Mouse (Mus musculus): ENCODE data around the gene Fam131c.

Gene Fam131c

DNA sequence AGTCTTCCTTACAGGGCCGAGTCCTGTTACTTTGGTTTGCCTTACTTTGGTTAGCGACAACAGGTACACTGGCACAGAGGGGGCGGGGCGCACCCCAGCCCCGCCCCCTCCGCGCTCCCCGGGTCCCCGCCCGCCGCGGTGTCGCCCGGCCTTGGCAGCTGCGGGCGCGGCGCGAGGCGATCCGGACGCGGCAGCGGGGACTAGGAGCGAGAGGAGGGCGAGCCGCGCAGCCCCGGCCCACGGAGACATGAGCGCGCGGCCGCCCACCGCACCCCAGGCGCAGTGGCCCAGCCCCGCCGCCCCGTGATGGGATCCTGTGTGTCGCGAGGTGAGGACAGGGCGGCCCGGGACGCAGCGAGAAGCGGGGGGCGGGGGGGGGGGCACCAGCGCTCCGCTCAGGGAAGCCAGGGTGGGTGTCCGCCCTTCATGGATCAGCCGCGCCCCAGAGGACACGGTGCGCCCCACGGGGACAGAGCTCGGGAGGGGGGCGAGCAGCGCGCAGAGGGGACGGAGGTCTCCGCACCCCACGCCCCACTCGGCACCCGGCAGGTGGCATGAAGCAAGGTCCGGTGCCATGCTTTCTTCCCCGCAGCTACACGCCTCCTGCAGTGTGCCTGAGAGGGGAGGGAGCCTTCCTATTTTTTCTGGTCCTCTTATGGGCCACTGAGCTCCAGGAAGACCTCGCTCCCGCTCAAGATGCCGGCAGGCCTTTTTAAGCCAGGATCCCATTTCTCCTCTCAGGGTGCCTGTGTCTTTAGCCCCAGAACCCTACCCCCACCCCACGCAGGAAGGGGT, at the start of gene Fam131c:
TSS of gene Fam131c (plus strand) at position 224 of the 795 bp plus-strand sequence.
- no peak for DNase-seq (ENCODE audit: low read depth, low spot score)

DNA sequence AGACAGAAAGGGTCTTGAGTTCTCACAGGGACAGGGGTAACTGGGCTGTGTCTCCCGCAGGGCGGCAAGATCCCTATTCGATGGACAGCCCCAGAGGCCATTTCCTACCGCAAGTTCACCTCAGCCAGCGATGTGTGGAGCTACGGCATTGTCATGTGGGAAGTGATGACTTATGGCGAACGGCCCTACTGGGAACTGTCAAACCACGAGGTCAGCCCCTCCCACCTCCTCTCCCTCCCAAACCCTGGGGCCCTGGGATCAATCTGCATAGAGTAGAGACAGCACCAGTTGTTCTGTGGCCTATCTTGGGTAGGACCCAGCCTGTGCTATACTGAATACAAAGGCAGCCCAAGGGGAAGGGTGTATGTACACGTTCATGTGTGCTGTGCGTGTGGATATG, 45.5 kb upstream of the Fam131c start:
- DNase-seq (ENCODE audit: low read depth, low spot score): no peak

DNA sequence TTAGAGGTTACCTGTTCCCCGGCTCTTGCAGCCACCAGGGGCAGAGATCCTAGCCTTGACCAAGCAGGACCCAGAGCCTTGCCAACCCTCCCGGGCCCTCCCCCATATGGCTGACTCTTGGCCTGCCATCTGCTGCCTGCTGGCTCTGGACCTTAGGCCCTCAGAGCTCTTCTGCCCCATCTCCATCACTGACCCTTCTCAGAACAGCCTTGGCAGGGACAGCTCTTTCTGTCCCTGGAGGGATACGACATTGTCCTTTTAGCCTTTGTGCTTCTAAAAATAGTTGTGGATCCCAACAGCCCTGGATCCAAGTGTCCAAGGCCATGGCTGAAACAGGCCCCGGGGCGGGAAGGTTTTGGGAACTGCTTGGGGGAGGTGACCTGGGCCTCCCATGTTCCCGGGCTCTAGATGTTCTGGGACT, 43.2 kb upstream of the Fam131c start:
- peak; percentile 64 for DNase-seq (ENCODE audit: low read depth, low spot score)

DNA sequence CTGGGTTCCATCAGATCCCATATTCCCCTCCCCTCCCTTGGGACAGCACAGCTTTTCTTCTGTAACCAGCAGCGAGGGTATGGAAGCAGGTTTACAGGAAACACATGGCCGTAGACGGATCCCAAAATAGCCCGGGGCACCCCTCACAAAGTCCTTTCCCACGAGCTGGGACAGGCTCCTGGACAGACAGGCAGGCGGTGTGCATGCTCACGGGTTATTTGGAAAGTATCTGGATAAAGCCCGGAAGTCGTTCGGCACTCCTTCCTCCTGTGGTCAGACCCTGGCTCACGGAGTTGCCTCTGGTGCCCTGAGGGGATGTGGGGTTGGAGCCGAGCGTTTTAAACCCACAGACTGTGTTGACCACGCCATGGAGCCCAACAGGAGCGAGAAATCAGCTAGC, 42.4 kb upstream of the Fam131c start:
- DNase-seq (ENCODE audit: low read depth, low spot score): no peak

DNA sequence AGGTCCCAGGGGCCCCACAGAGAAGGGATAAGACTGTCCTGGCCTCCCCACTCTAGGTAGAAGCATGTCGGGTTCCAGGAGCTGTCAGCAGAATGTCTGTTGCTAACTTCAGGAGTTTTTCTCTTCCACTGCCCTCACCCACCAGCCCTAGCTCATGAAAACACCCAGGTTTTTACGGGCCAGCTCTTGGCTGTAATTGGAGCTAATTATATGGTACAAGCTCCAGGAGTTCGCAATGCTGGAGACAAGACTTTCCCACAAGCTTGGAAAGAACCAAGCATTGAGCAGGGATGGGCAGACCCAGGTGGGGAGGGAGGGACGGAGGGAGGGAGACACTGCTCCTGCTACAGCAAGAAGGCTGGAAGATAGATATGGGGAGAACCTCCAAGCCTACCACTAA, 40.9 kb upstream of the Fam131c start:
- DNase-seq (ENCODE audit: low read depth, low spot score): peak; percentile 12

DNA sequence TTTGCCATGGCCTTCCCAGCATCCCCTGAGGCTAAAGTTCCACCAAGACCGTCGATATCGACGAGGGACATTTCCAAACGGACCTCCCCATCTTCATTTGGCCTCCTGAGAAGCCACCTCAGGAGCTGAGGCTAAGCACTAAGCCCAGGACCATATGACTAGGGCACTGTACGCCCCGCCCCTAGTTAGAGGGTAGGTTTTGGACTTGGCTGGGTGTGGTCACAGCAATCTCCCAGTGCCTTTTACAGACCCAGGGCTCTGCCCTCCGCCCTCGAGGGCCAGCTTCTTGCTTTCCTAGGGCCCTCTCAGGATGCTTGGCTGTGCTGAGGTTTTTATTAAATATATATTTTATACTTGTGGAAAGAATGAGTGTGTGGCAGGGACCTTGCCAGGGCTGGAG, 39.3 kb upstream of the Fam131c start:
- no peak for DNase-seq (ENCODE audit: low read depth, low spot score)

DNA sequence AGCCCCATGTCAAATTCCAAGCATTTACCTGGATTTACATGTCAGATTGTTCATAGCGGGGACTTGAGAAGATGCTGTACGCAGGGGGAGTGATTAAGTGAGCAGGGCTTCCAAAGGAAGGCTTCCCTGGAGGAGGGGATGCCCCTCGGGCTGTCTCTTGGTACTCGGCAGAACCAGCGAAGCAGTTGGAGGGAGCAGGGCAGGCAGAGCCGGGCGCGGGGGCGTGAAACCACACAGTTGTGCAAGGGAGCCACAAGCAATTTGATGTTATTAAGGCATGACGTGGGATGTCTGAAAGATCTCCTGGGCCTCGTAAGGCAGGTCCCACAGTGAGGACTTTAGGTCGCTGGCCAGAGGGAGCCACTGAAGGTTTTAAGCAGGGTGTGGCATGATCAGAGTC, 38.1 kb upstream of the Fam131c start:
- DNase-seq (ENCODE audit: low read depth, low spot score): no peak

DNA sequence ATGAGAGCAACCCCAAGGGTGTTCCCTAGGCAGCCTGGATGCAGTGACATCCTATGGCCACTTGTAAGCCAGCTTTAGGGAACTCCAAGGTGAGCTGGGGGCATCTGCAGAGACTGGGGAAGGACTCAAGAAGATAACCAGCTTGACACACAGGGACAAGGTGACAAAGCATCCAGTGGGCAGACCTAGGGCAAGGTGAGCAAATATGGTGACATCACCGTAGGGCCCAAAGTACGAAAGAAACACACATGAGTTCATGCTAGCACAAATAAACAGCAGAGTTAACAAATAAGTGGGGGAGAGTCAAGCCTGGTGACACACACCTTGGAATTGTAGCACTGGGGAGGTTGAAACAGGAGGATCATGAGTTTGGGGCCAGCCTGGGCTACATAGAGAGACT, 36.6 kb upstream of the Fam131c start:
- DNase-seq (ENCODE audit: low read depth, low spot score): no peak

DNA sequence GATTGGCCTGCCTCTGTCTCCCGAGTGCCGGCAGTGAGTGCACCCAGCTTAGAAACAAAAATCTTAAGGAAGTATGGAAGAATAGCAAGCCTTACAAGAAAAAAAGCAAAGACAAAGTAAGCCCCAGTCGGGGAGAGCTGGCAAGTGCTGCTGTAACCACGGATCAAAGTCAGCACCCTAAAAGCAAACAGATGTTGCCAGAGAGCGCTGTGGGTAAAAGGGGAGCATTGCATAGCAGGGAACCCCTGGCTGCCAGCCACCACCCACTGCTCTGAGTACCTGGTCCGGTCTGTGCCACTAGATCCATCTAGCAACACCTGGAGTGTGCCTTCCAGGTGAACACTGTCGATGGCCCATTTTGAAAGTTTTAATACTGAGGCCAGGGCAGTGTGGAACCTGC, 35.8 kb upstream of the Fam131c start:
- no peak for DNase-seq (ENCODE audit: low read depth, low spot score)

DNA sequence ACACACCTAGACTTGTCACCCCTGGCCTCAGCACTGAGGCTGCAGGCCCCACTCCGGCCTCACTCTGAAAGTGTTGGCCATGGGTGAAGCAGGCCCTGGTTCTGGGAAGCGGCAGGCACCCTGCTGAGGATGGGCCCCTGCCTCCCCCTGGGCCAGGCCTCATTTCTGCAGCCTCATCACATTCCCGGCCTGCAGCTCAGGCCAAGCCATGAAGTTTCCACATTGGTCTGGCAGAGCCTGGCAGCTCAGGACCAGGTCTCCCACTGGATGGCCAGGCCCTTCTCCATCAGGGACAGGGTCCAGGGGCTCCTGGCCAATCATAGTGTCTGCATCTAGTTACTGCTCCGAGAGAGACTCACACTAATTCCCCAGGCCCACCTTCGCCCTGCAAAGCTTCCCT, 33.3 kb upstream of the Fam131c start:
- no peak for DNase-seq (ENCODE audit: low read depth, low spot score)

DNA sequence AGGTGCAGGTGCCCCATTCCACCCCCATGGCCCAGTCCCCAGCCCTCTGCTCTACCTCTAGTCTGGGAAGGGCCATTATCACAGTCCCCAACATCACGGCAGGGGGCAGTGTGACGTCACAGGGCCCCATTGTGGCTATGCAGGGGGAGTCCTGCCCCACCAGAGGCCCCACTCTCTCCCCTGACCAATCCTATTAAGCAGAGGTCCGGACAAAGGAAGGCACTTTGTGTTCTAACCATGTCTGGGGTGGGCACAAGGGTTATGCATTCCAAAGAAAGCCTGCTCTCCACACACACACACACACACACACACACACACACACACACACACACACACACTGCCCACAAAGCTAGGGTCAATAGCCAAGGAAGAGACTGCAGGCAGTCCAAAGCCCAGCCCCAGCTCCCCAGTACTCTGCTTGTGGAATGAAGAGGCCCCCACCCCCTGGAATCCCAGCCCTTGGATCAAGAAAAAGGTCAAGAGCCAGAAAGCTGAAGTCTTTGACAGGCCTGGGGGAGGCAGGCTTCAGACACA, 32.7 kb upstream of the Fam131c start:
- DNase-seq (ENCODE audit: low read depth, low spot score): no peak

DNA sequence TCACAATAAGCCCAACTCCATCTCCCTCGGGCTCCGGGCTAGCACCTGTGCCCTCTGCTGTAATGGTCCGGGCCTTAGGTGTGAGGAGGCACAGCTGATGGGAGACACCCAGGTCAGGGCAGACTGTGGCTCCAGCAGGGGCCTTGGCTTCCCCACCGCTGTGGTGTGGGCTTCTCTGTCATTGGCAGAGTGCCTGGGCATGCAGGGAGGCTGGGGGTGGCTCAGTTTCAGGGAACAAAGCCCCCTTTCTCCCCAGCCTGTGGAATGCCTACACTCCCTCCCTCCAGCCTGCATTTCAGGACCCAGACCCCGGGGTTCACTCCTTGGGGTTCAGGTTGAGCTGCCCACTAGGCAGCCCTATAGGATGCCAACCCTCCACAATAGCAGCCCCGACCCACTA, 31.8 kb upstream of the Fam131c start:
- DNase-seq (ENCODE audit: low read depth, low spot score): no peak

DNA sequence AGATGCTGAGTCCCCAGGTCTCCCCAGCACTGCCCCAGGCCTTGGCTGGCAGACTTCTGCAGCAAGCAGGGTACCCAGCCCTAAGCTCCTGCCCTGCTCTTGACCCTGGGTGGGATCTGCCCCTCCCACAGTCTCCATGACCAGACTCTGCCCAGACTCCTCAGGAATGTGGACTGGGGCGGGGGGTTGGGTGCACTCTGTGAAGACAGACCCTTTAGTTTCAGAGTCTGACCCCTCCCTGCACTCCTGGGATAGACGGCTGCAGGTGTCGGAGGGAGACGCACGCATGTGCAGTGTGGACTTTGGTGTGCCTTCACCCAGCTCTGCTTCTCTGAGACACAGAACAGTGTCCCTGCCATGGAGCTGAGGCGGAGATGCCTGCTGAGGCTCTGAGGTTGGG, 30.0 kb upstream of the Fam131c start:
- DNase-seq (ENCODE audit: low read depth, low spot score): no peak

DNA sequence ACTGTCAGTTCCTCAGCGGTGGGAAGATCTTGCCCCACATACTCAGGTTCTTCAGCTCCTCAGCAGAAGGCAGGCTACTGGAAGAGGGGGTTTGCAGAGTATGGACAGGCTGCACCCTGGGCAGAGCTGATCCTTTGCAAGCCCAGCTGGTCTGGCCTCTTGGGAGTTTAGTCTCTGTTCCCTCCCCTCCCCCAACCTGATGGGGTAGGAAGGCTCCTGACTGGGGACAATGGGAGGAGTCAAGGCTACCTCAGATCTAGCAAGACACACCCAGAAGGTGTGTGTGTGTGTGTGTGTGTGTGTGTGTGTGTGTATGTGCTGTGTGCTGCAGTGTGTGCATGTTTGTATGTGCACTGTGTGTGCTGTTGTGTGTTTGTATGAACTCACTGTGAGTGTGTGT, 29.2 kb upstream of the Fam131c start:
- no peak for DNase-seq (ENCODE audit: low read depth, low spot score)

DNA sequence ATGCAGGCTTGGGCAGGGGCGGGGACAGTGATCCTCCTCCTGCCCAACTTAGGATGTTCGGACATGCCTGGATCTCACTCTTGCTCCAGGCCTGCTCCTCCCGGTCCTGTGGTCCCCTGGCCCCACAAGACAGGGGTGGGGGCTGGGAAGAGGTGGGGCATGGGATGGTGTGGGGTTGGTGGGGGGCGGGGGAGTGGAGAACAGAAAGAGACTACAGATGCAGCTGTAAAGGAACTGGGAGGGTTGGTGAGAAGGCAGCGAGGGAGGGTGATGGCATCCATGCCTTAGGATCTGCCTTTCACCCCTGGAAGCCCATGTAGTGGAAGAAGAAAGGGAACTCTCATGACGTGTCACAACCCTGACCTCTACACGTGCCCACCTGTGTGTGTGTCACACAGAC, 26.5 kb upstream of the Fam131c start:
- no peak for DNase-seq (ENCODE audit: low read depth, low spot score)

DNA sequence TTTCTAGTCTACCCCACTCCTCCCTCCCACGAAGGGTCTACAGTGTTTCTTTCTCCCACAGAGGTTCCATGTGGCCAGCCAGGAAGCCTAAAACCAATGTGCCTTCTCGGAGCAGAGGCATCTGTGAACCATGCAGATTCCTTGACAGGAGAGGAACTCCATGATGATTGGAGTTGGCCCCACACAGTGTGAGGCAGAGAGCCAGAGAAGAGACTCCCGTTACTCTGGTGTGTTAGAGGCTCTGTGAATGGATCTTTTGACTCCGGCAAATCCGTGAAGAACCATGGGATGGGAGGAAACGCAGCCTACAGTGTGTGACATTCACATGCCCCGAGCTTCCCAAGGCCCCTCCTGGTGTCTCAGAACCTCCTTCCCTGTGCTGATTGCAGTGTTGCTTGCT, 24.5 kb upstream of the Fam131c start:
- no peak for DNase-seq (ENCODE audit: low read depth, low spot score)

DNA sequence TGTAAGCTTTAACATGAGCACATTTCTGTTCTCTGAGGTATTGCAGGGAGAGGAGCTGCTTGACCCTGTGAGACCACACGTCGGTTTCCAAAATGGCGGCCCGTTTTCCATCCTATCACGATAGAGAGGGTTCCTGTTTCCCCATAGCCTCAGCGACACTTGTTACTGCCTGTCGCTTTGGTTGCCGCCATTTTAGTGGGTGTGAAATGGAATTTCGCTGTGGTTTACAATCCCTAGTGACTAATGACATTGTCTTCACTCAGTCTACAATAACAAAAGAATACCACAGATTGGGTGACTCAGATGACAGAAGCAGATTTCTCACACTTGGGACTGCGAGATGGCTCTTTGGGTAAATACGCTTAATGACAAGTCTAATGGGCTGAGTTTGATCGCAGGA, 22.8 kb upstream of the Fam131c start:
- DNase-seq (ENCODE audit: low read depth, low spot score): no peak

DNA sequence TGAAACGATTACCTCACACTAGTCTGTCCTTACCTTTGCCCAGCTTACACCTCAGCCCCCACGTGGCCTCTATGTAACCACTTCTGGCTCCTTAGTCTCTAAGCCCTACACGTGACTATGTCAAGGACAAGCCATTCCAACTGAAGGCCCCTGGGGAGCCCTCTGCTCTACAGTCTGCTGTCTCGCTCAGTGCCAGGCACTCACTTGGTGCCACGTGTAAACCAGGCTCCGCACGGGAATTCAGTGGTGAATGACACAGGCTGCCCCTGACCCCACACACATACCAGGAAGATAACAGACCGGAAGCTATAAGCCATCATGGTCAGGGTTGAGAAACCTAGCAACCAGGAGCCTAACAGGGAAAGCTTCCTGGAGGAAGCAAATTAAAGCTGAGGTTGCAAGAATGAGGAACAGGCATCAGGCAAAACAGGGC, 20.6 kb upstream of the Fam131c start:
- no peak for DNase-seq (ENCODE audit: low read depth, low spot score)

DNA sequence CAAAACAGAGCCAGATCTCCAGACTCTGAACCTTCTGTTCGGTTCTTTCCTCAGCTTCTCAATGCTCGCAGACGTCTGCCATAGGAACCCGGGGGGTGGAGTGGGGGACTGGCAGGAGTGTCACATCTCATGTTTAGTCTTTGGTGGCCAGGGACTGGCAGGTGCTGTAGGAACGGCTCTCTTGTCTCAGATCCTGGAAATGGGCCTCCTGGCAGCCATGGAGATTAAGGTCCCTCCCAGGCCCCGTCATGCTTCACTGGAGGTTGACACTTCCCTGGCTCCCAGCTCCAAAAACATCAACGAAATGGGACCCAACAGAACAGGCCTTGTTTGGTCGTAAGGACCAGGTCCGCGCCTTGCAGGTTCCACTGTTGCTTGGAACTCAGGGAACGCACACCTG, 19.4 kb upstream of the Fam131c start:
- DNase-seq (ENCODE audit: low read depth, low spot score): no peak

DNA sequence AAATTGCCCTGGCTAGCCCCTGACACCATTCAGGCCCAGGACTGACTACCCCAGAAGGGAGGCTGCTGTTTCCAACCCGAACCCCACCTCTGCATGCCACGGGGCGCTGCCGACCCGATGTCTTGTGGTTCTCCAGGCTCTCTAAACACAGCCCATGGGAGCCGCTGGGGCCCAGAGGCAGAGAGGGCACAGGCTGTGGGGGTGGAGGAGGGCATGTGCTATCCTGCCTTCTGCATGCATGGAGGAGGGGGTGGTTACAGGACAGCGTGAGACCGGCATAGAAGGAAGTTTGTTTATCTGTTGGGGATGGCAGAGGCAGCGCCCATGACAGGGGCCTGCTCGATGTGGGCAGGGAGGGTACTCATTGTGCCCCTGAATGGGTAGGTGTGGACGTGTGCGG, 18.0 kb upstream of the Fam131c start:
- no peak for DNase-seq (ENCODE audit: low read depth, low spot score)

DNA sequence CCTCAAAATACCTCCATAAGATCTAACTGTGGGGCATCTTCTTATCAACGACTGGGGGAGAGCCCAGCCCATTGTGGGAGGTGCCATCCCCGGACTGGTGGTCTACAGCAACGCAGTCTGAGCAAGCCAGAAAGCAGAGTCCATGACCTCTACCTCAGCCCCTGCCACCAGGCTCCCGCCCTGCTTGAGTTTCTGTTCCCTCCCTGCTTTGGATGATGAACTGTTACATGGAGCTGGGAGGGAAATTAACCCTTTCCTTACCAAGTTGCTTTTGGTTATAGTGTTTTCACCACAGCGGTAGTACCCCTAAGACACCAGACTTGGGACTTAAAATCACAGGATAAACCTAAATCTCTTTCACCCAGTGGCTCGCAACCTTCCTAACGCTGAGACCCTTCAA, 16.0 kb upstream of the Fam131c start:
- DNase-seq (ENCODE audit: low read depth, low spot score): no peak

DNA sequence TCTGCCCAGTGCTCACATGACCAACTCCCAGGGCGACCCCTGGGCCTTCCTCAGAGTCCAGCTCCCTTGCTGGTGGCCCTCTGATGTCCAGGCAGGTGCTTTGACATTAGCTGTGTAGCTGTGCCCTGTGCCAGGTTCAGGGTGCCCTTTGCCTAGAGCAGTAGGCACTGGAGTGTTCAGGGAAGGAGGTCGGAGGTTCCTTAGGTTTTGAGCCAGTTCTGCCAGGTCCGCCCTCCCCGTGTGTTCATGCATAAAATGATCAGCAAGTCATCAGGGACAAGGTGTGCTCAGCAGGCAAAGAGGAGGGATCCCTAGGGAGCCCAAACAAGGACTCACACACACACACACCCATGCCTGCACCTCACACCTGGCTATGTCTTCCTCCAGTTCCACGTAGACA, 15.0 kb upstream of the Fam131c start:
- no peak for DNase-seq (ENCODE audit: low read depth, low spot score)

DNA sequence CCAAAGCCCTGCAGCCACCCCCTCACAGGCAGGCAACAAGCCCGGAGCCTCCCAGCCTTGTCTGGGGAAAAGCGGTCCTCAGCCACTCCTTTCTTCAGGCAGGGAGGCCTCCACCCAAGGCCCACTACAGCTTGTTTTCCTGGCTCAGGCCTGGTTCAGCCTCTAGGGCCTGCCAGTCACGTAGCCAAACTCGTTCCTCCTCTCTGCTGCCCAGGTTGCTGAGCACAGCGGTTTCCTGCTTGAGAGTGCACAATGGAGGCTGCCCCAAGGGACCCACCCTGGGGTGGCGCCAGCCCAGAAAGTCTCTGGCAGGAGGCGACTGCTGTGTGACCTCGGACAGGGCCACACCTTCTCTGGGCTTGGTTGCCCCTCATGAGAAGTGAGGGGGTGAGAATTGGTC, 14.2 kb upstream of the Fam131c start:
- DNase-seq (ENCODE audit: low read depth, low spot score): no peak

DNA sequence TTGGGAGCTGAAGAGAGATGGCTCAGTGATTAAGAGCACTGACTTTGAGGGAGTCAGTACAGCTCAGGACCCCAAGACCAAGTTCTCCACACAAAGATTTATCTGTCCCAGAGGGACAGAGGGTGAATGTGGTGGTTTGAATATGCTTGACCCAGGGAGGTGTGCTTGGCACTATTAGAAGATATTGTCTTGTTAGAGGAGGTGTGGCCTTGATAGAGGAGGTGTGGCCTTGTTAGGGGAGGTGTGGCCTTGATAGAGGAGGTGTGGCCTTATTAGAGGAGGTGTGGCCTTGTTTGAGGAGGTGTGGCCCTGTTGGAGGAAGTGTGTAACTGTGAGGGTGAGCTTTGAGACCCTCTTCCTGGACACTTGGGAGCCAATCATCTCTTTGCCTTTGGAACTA, 10.2 kb upstream of the Fam131c start:
- DNase-seq (ENCODE audit: low read depth, low spot score): no peak

All from brain, adult 2 months (tissue).